Mouse (Mus musculus) spleen, embryonic (tissue): Measurements from ENCODE around the gene Mns1.
"Not testable (repeated sequence)": the region's sequence is repeated elsewhere in the genome, so short reads cannot be mapped to it uniquely, and the experiment has no call there.

Experiments used
- CTCF ChIA-PET: fragments of 350-600 bp; sonication (Branson Sonifier 250); formaldehyde crosslinking; loops from one replicate; lab custom pipeline; 2022; lab: Charles Lee

Mns1 gene

GRCm38 (mm10) chr9:72425300-72425850 lies 12.4 kb upstream of the Mns1 start:
- CTCF ChIA-PET = no interaction called here

DNA sequence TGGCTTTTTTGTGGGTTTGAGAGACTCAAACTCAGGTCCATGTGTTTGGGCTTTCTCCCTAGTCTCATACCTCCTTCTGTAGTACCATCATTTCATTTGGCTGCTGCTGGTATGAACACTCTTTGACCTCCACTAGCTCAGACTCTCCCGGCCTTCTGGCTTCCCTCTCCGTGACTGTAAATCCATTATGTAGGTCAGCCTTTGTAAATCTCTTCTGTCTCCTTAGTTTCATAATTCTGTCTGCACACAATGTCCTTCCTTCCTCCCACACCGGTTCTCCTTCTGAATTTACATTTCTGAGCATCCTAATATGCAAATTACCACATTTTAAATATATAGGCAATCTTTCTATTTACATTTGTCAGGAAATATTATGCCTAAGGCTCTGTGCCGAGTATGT lies 9.9 kb upstream of the Mns1 start:
- CTCF ChIA-PET = no interaction called here

- CTCF ChIA-PET = no interaction called here
Observed at GRCm38 (mm10) chr9:72434876-72435275, 2.9 kb upstream of the Mns1 start.

DNA sequence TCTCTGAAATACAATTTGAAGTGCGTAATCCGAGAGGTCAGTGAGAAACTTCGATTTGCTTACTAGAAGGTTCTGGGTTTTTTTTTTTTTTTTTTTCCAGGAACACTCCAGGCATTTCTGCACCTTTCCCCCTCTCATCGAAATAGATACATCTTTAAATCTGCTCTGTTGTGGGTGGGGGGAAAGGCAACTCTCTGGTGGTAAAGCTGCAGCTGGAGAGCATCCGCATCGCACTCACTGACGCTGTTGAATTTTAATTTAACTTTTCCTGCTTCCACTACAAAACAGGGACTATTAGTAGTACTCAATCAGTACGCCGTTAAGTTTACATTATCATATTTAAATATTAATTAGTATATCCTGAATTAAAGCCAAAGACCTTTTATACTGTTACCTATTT lies 938 bp downstream of the Mns1 start:
- CTCF ChIA-PET = interaction anchor here (0.7 kb wide), 1 partner anchor 11 kb away, joined by 9 read pairs; no protein-coding TSS in a partner anchor

DNA sequence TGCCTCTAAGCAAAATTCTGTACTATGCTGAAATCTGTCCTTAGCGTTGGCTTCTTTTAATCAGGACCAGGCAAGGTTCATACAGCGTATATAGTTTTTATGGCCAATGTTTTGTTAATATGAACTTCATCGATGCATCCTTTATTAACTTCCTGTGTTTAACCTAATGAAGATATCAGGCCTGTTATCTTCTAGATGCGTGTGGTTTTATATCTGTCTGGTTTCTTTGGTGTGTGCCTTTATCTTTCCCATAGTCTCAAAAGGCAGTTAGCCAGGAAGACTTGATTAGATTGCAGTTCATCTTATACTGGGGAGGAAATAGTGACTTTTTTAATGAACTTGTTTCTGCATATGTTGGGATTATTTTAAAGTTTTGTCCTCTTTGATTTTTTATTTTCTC lies 2.5 kb downstream of the Mns1 start:
- CTCF ChIA-PET = no interaction called here

GRCm38 (mm10) chr9:72440948-72441926 lies 3.4 kb downstream of the Mns1 start:
- CTCF ChIA-PET = interaction anchor here (0.6 kb wide), 1 partner anchor 1957 kb away, joined by 6 read pairs; no protein-coding TSS in a partner anchor

- CTCF ChIA-PET = interaction anchor here (0.6 kb wide), 1 partner anchor 1958 kb away, joined by 6 read pairs; no protein-coding TSS in a partner anchor
Observed at GRCm38 (mm10) chr9:72441927-72442715, 4.3 kb downstream of the Mns1 start.

DNA sequence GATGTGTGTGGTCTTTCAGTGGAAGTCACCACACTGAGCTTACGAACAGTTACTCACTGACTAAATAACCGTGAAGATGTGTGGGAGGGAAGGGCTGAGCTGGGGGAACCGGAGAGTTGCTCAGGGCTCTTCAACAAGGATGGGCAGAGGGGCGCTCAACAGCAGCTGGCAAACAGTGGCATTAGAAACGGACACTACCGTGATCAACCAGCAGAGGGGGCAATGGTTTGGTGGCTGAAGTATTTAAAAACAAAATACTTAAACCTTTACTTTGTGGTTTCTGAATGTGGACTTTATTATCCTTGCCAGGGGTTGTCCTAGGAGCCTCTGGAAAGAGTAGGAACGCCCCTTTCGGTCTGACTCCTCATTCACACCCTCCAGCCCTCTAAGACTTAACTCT lies 10.2 kb downstream of the Mns1 start:
- CTCF ChIA-PET = interaction anchor here (0.5 to 2.0 kb wide), 5 partner anchors 10 to 209 kb away, joined by 4 to 9 read pairs (median 4); no protein-coding TSS in a partner anchor

- CTCF ChIA-PET = interaction anchor here (2.0 kb wide), 1 partner anchor 9 kb away, joined by 5 read pairs; no protein-coding TSS in a partner anchor
Observed at GRCm38 (mm10) chr9:72449367-72449766, 11.6 kb downstream of the Mns1 start.

DNA sequence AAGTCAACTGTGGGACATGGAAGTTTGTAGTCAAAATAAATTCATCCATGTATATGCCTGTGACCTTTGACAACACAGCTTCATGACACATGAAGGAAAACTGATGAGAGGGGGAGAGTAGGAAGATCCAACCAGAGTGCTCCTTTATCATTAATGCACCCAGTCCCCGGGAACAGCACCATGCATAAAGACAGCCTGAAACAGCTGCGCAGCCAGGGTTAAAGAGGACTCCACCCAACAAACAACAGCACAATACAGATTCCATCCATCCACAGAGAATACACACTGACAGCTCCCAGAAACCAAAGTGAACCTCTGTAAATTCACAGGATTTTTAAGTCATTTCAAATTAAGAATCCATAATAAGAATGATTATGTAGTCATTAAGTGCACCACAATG lies 12.0 kb downstream of the Mns1 start:
- CTCF ChIA-PET = interaction anchor here (0.6 to 2.0 kb wide), 2 partner anchors 8 to 11 kb away, joined by 5 to 9 read pairs; no protein-coding TSS in a partner anchor

DNA sequence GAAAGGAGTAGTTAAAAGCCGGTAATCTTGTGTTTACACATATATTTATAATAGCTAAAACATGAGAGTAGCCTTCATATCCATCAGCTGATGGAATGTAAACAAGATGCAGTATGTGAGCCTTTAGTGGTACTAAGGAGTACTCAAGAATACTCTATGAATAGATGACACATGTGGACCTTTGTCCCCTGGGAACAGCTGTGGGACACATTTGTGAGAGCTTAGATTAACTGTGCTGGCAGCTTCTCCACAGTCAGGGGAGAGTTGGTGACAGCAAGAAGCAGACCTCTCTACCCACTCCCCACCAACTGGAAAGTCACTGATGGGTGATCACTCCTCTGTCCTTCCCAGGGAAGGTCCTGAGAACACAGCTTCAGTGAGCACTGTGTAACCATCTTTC lies 12.6 kb downstream of the Mns1 start:
- CTCF ChIA-PET = interaction anchor here (0.6 kb wide), 1 partner anchor 12 kb away, joined by 9 read pairs; no protein-coding TSS in a partner anchor

DNA sequence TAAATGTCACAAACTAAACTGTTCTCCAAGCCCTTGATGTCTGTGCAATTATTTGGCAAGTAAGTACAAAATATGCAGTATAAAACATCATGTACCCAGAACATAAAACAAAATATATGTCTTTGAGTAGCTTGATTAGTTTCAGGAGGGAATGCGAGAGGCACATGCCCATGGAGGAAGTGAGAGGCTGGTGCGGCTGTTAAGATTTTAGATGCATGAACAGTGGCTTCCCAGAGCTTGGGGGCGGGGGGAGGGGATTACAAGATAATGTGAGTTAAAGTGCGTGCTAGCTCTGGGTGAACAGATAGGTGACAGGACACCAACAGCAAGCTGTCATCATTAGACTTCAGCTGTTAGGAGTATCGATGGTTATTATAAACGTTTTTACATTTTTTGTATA lies 13.3 kb downstream of the Mns1 start:
- CTCF ChIA-PET = no interaction called here

- CTCF ChIA-PET = not testable (repeated sequence)
Observed at GRCm38 (mm10) chr9:72454281-72454680, 16.5 kb downstream of the Mns1 start.

GRCm38 (mm10) chr9:72456374-72456773 lies 18.6 kb downstream of the Mns1 start:
- CTCF ChIA-PET = no interaction called here

GRCm38 (mm10) chr9:72458233-72458632 lies 20.4 kb downstream of the Mns1 start:
- CTCF ChIA-PET = interaction anchor here (0.6 to 1.6 kb wide), 3 partner anchors 9 to 502 kb away, joined by 3 to 5 read pairs (median 5); no protein-coding TSS in a partner anchor

- CTCF ChIA-PET = no interaction called here
Observed at GRCm38 (mm10) chr9:72459703-72460102, 21.9 kb downstream of the Mns1 start.

- CTCF ChIA-PET = no interaction called here
Observed at GRCm38 (mm10) chr9:72460767-72461166, 23.0 kb downstream of the Mns1 start.

DNA sequence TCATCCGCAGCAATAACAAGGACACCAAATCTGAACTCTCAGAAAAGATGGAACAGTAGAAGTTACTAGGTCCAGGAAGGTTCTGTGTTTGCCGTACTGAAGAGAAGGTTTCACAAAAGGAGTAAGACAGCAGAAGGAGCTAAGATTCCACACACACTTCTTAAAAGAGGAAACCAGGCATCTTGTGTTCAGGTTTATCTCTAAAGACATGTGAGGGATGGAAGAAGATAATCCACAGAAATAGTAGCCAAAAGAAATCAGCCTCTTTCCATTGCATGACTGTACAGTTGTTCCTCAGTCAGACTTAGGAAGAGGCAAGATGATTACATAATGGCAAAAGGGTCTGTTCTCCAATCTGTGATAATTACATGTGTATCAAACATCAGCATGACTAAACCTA lies 24.6 kb downstream of the Mns1 start:
- CTCF ChIA-PET = no interaction called here

DNA sequence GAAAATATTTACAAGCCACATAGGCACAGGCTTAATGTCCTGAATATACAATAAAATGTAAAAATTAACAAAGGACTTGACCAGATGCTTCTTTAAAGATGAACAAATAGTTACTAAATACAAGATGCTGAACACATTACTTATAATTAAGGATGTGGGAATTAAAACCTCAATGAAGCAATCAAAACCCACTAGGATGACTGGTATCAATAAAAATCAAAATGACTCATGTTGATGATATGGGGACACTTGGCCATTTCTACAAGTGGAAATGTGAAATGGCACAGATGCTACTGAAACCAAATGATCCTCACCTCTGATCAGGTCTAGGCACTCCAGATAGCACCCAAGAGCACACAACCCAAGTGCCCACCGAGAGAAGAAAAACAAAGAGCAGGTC lies 27.0 kb downstream of the Mns1 start:
- CTCF ChIA-PET = no interaction called here

- CTCF ChIA-PET = no interaction called here
Observed at GRCm38 (mm10) chr9:72465754-72466181, 28.0 kb downstream of the Mns1 start.
